Mouse (Mus musculus): Measurements from ENCODE around the gene Kcnk4.

- TF ChIP-seq CTCF (IDR thresholded peaks at IDR 0.05; ENCODE audit: insufficient read depth, low read length): no peak
- no peak for TF ChIP-seq POLR2A (IDR thresholded peaks at IDR 0.05; ENCODE audit: borderline replicate concordance, extremely low read depth, low read depth, low read length)
These were observed 17.8 kb downstream of the Kcnk4 start for GRCm38 (mm10) chr19:6916496-6916895.

Data from lung, adult 2 months (tissue).